Comparison of ENCODE assay signal across 22 mouse cellular contexts in the genomic region with DNA sequence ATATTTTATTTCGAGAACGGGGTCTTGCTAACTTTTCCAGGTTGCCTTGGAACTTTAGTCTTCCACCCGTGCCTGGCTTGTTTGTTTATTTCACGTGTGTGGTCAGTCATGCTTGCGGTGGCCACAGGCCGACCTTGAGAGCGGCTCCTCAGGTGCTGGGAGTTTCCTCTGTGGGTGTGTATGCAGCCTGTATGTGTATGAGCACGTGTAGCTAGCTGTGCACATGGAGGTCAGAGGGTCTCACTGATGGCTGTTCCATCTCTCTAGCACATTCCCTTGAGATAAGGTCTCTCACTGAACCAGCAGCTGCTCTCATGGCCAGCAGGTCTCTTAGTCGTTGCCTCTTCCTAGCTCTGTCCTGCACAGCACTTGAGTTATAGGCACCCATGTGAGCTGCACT. TPM values are rescaled to one million over a fixed set of nuclear protein-coding genes. Genes with fewer than 3 reads are reported as not detected.
DNase-seq lines count a peak whose midpoint lies in the region; ATAC-seq and TF ChIP-seq lines count a peak whose summit lies in the region.
"Had no signal": no experiment of that assay in that cellular context is flagged by ENCODE, and none has a peak within 500 bp of the region (broad histone marks: within the 10 kb centered on the region; RNA-seq: fewer than 3 reads in every experiment).

No protein-coding gene starts in this region.

- 67% methylated on average over 9 of the region's 9 CpGs for WGBS in heart, postnatal 0 days

- H3K27ac ChIP-seq in heart, postnatal 0 days (ENCODE audit: low read depth) = no peak overlapping the region
- H3K27ac ChIP-seq: embryonic facial prominence, embryonic 12.5 days; embryonic facial prominence, embryonic 15.5 days; forebrain, embryonic 12.5 days; heart, embryonic 15.5 days; hindbrain, embryonic 12.5 days; hindbrain, embryonic 15.5 days had no signal

- ATAC-seq in heart, postnatal 0 days (ENCODE audit: insufficient read depth, low read depth) = 0 out of 2 replicates have a peak, but pooled peaks have one; percentile 18
- ATAC-seq: CD4-positive, CD25-positive, alpha-beta regulatory T cell, adult 4 months; forebrain, embryonic 16.5 days; intestine, postnatal 0 days had no signal

- intact Hi-C loops in heart, postnatal 14 days (cut with DNase I) = no loop called here
- intact Hi-C loops in heart, postnatal 10 days (cut with DNase I) = no loop called here

- no peak overlapping the region for H3K4me2 ChIP-seq in heart, postnatal 0 days (ENCODE audit: low read depth, low read length)
- H3K4me2 ChIP-seq: embryonic facial prominence, embryonic 12.5 days; embryonic facial prominence, embryonic 15.5 days; forebrain, embryonic 12.5 days; heart, embryonic 12.5 days; heart, embryonic 15.5 days; hindbrain, embryonic 12.5 days; hindbrain, embryonic 15.5 days had no signal

- no peak overlapping the region for H3K9ac ChIP-seq in heart, postnatal 0 days (replicated peaks; ENCODE audit: low read depth, low read length)
- H3K9ac ChIP-seq: embryonic facial prominence, embryonic 12.5 days; embryonic facial prominence, embryonic 15.5 days; forebrain, embryonic 12.5 days; heart, embryonic 12.5 days; heart, embryonic 15.5 days; hindbrain, embryonic 12.5 days; hindbrain, embryonic 15.5 days had no signal

- peaks cover 6% of the 10 kb centered on the region; the same call in 1 of the 2 replicates for H3K4me1 ChIP-seq in heart, postnatal 0 days (ENCODE audit: control insufficient read depth, insufficient read depth)
- H3K4me1 ChIP-seq: hindbrain, embryonic 12.5 days; hindbrain, embryonic 15.5 days had no signal

- no peaks in the 10 kb centered on the region for H3K27me3 ChIP-seq in heart, postnatal 0 days (ENCODE audit: control insufficient read depth, insufficient read depth, low read length)
- H3K27me3 ChIP-seq: embryonic facial prominence, embryonic 12.5 days; embryonic facial prominence, embryonic 15.5 days; forebrain, embryonic 12.5 days; heart, embryonic 12.5 days; heart, embryonic 15.5 days; hindbrain, embryonic 12.5 days; hindbrain, embryonic 15.5 days had no signal

- H3K4me3 ChIP-seq in heart, postnatal 0 days (ENCODE audit: low read depth, low read length) = no peak overlapping the region
- H3K4me3 ChIP-seq: embryonic facial prominence, embryonic 12.5 days; embryonic facial prominence, embryonic 15.5 days; forebrain, embryonic 12.5 days; heart, embryonic 12.5 days; heart, embryonic 15.5 days; hindbrain, embryonic 12.5 days; hindbrain, embryonic 15.5 days had no signal

- H3K36me3 ChIP-seq in heart, postnatal 0 days (replicated peaks; ENCODE audit: control insufficient read depth, insufficient read depth, low read length) = peaks cover 81% of the 10 kb centered on the region
- H3K36me3 ChIP-seq: hindbrain, embryonic 15.5 days had no signal

- no peak for TF ChIP-seq CTCF in heart, postnatal 0 days (IDR thresholded peaks at IDR 0.05; ENCODE audit: low read depth)

- no peak for TF ChIP-seq EP300 in heart, postnatal 0 days (IDR thresholded peaks at IDR 0.05; ENCODE audit: low read depth)

- H3K9me3 ChIP-seq in heart, postnatal 0 days (replicated peaks; ENCODE audit: control insufficient read depth, low read length) = no peaks in the 10 kb centered on the region
- H3K9me3 ChIP-seq: embryonic facial prominence, embryonic 12.5 days; embryonic facial prominence, embryonic 15.5 days; forebrain, embryonic 12.5 days; heart, embryonic 12.5 days; heart, embryonic 15.5 days; hindbrain, embryonic 12.5 days; hindbrain, embryonic 15.5 days had no signal

- peak; percentile 3 for DNase-seq in cerebellum, adult 11-12 months
- no peak for DNase-seq in cerebellum, adult 8-10 months
- peak; percentile 91 for DNase-seq in heart, adult 11 months
- DNase-seq in heart, postnatal 14 days = no peak
- DNase-seq in heart, postnatal 0 days (ENCODE audit: low spot score) = no peak
- no peak for DNase-seq in heart, postnatal 10 days
- DNase-seq: adrenal gland, postnatal 10 days; cerebellum, adult 18-20 months; cerebellum, adult 9-11 months; cerebellum, postnatal 25 days; kidney, adult 2 months had no signal

RNA-seq across cellular contexts. Expression of a gene that starts 11.1 kb away (rescaled TPM):
- 10 to 100 TPM; 72.3 to 77.5 TPM for total RNA-seq in heart, postnatal 14 days (2021)
- 26.6 and 28.7 TPM in 2 replicates for total RNA-seq in heart, postnatal 0 days (2014; rRNA removed; ENCODE audit: low replicate concordance)
- polyA plus RNA-seq in heart, postnatal 0 days (2015; fragmentation: Nextera tagmentation; extraction: Ambion mirVana) = 32.3 and 32.4 TPM in 2 replicates
- total RNA-seq in heart, postnatal 10 days (2021) = 10 to 100 TPM; 57.8 to 72.1 TPM

RNA-seq across cellular contexts. Expression of a gene that starts 12.1 kb away (rescaled TPM):
- total RNA-seq in heart, postnatal 14 days (2021) = 10 to 100 TPM; 25.9 to 26.8 TPM
- total RNA-seq in heart, postnatal 0 days (2014; rRNA removed; ENCODE audit: low replicate concordance) = 30.1 and 41.2 TPM in 2 replicates
- 23.3 and 24.5 TPM in 2 replicates for polyA plus RNA-seq in heart, postnatal 0 days (2015; fragmentation: Nextera tagmentation; extraction: Ambion mirVana)
- 10 to 100 TPM; 26.5 TPM for total RNA-seq in heart, postnatal 10 days (2021)

RNA-seq across cellular contexts. Expression of a gene that starts 18.5 kb away (rescaled TPM):
- 1 to 10 TPM; 2.2 to 5.5 TPM for total RNA-seq in heart, postnatal 14 days (2021)
- total RNA-seq in heart, postnatal 0 days (2014; rRNA removed; ENCODE audit: low replicate concordance) = 2.6 and 2.7 TPM in 2 replicates
- polyA plus RNA-seq in heart, postnatal 0 days (2015; fragmentation: Nextera tagmentation; extraction: Ambion mirVana) = 1.0 TPM in 2 replicates
- 1 to 10 TPM; 1.4 to 2.3 TPM for total RNA-seq in heart, postnatal 10 days (2021)
- polyA plus RNA-seq: C2C12 had no signal

RNA-seq across cellular contexts. Expression of a gene that starts 32.4 kb away (rescaled TPM):
- total RNA-seq in heart, postnatal 14 days (2021) = 10 to 100 TPM; 47.9 to 65.0 TPM
- 32.5 and 41.7 TPM in 2 replicates for total RNA-seq in heart, postnatal 0 days (2014; rRNA removed; ENCODE audit: low replicate concordance)
- 23.4 and 25.6 TPM in 2 replicates for polyA plus RNA-seq in heart, postnatal 0 days (2015; fragmentation: Nextera tagmentation; extraction: Ambion mirVana)
- total RNA-seq in heart, postnatal 10 days (2021) = 10 to 100 TPM; 42.3 to 66.3 TPM

Comparison
In these comparisons a context has a peak if more than half of its experiments do, and no peak if none do; other contexts are left out.
1. DNase-seq: peak in cerebellum, adult 11-12 months (single experiment) and heart, adult 11 months (single experiment); none in cerebellum, adult 8-10 months (single experiment), heart, postnatal 14 days (0 of 2), heart, postnatal 0 days (single experiment) and heart, postnatal 10 days (0 of 2).